Mouse (Mus musculus) lung, postnatal 25 days (tissue): Measurements from ENCODE around the gene Rgs8.

ENCODE experiments used
- DNase-seq: peaks from one replicate; pipeline ENCODE4 v3.0.0; 2022; ENCODE audit warnings: low spot score

Rgs8 gene

GRCm38 (mm10) chr1:153652938-153653623 is at the start of gene Rgs8:
Gene Rgs8 (plus strand): TSS chr1:153653025.
- DNase-seq: no peak

DNA sequence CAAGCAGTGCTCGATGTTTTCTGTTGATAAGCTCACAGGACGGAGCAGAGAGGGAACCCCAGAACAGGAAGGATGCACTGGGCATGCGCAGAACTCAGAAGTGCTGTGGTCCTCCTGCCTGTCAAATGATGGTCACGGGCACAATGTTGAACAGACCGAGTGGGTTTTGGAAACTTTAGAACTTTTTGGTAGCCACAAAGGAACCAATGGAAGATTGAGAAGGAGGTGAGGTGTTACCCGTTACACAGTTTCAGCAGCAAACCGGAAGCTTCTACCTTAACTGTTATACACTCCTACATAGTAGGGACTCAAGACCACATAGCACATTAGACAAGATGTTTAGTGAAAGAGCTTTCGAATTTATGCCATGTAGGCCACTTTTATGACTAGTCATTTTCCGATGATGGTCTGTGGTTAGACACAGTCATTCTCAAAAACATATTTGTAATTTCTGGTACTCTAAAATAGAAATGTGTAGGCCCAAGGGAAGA is 35.4 kb upstream of the Rgs8 start:
- DNase-seq: no peak

DNA sequence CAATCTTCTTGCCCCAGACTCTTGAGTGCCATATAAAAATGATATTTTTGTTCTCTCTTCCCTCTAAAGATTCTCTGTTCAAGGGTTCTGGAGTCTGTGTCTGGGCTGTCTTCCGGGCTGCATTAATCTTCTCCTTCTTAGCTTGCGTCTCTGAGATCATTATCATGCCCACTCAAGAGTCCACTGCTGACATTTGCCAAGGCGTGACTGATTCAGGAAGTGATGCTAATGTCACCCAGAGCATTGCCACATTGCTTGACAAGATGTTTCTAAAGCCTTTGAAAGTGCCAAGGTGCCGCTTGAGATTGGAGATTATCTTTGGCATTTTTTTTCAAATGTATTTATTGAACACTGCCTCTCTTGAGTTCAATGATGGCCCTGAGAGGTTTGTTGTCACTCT is 29.8 kb upstream of the Rgs8 start:
- DNase-seq: no peak

- no peak for DNase-seq
Measured at GRCm38 (mm10) chr1:153632686-153633085, 20.1 kb upstream of the Rgs8 start.

DNA sequence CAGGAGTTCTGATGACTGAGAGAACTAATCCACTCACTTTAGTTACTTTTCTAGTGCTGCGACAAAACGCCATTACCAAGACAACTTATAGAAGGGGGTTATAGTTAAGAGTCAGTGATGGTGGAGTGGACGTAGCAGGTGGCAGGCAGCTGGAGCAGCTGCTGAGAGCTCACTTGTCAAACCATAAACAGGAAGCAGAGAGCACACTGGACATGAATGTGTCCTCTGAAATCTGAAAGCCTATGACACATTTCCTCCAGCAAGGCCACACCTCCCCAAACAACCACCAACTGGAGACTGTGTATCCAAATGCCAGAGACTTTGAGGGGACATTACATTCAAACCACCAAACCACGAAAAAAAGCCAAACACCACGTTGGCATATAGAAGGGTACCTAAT is 17.8 kb upstream of the Rgs8 start:
- peak; percentile 7 for DNase-seq

DNA sequence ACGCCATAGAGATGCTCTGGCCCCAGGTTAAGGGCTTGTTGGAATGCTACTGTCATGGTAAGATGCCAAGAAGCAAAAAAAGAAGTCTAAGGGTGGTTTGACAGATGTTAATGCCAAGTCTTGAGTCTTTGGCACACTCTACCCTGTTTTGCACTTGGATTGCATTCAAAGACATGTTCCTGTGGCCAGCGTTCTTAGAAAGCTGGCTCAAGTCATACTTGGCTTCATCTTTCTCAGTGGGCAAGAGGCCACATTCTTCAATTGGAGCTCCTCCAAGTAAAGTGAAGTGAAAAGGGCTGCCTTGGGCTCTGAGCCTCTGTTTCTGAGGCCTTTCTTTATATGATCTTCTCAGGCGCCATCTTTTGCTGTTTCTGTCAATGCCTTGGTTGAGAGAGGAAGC is 17.3 kb upstream of the Rgs8 start:
- peak; percentile 74 for DNase-seq

DNA sequence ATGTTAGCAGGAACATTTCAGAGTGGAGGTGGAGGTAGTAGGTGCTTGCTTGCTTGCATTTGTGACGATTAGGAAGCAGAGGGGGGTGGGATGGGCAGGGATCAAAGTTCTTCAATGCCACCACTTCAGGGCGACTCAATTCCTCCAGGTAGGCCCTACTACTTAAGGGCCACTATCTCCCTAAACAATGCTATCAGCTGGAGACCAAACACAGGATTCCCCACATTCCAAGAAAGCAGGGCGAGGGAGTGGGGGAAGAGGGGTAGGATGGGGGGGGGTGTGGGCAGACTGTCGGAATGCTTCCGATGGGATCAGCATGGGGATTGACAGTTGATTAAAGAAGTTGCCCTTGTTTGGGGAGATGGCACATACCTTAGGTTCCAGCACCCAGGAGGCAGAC is 16.0 kb upstream of the Rgs8 start:
- DNase-seq: no peak

- DNase-seq: no peak
Measured at GRCm38 (mm10) chr1:153641492-153641939, 11.3 kb upstream of the Rgs8 start.

DNA sequence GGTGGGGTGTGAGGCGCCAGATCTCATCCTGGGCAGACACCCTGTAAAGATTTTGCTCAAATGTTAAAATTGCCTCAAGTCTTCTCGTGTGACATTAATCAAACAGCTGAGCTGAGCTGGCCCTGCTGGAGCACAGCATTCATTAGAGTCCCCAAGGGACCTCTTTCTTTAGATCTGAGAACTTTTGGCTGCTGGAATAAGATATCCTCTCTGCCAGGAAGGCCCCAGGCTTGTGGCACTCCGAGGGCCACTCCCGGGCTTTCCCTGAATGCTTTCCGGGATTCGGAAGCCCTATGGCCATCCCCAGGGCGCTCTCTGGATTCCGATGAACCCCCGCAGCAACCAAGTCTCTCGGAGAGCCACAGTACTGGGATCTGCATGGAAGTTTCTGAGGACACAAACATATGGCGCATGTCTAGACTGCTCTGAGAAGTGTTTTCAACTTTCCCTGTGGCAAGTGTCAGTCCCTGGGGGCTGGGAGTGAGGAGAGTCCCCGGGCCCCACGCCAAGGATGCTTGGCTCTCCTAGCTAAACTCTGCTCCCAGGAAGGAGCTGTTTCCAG is 10.8 kb upstream of the Rgs8 start:
- peak; percentile 23 for DNase-seq

DNA sequence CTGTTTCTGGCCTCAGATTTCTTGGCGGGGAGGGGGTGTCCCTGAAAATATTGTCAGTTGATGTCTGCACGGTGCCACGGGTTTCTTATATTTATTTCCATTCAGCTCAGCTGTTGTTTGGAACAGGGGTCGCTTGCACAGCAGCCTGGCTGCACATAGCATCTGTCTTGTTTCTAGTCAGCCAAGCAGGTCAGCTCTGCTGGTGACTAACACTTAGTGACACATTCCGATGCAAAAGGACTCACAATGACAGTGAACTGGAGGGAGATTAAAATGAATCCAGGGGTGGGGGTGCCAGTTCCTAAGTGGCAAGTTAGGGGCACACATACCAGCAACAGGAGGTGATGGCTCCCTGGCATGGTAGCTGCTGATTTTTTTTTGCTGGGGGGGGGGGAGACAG is 849 bp downstream of the Rgs8 start:
- DNase-seq: no peak

DNA sequence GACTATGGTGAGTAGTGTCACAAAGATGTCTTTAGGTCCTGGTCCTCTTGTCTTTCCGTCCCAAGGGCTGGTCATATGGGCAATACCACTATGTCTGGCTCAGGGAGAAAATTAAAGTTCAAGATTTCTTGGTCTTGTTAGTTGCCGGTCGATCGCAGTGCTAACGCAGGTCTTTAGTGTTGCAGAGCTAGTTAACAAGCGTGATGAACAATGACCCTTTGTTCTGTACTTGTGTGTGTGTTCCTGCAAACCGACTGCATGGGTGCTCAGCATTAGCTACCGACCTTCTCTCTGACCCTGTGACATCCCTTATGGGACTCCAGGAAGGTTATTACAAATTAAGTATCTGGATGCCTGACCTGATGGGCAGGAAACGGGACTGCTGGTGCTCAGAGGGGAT is 6.8 kb downstream of the Rgs8 start:
- no peak for DNase-seq

- DNase-seq: no peak
Measured at GRCm38 (mm10) chr1:153660982-153661688, 8.3 kb downstream of the Rgs8 start.

DNA sequence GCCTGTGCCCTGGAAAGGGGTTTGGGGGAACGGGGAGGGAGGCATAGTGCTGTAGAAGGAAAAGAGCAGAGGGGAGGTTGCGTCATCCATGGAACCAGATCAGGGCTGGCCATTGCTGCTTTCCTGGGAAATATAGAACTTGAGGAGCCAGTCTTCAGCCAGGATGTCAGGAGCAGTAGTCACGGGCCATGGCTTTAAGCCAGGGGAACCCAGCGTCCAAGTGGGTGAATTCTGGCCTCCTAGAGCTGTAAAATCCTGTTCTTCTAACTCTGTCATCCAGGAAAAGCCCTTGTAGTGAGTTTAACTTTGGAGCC is 8.8 kb downstream of the Rgs8 start:
- DNase-seq: no peak

GRCm38 (mm10) chr1:153662362-153662761 is 9.5 kb downstream of the Rgs8 start:
- DNase-seq: no peak

DNA sequence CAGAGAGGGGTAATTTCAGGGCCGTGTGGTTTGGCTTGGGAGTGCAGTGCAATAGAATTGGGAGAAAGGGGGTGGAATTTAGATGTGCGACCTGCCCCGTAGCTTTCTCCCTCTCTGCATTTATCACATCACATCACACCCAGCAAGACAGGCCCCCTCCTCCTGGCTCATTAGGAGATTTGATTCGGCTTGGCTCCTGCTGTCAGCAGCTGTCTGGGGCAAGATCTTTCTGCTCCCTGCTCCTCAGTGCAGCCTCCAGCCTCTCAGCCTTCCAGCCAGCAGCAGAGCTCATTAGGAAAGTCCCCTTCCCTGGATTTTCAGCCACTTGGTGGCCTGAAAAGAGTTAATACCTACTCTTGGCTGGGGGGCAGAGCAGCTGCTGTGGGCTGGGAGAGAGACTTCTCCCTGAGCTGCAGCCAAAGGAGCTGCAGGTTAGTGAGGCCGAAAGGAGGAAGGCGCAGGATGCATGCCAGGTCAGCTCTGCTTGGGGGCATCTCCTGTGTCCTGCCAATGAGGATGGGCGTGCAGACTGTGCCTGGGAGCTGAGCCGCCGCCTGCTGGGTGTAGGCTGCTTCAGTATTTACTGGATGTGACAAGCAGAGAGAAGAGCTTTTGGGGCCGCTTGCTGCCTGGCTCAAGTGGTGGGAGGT is 12.4 kb downstream of the Rgs8 start:
- no peak for DNase-seq

- no peak for DNase-seq
Measured at GRCm38 (mm10) chr1:153666236-153666635, 13.4 kb downstream of the Rgs8 start.

GRCm38 (mm10) chr1:153667244-153667727 is 14.5 kb downstream of the Rgs8 start:
- no peak for DNase-seq

GRCm38 (mm10) chr1:153667781-153668180 is 15.0 kb downstream of the Rgs8 start:
- DNase-seq: no peak

GRCm38 (mm10) chr1:153669086-153669485 is 16.3 kb downstream of the Rgs8 start:
- DNase-seq: no peak

GRCm38 (mm10) chr1:153669728-153670127 is 16.9 kb downstream of the Rgs8 start:
- no peak for DNase-seq

GRCm38 (mm10) chr1:153671352-153671751 is 18.5 kb downstream of the Rgs8 start:
- DNase-seq: no peak

GRCm38 (mm10) chr1:153672698-153673097 is 19.9 kb downstream of the Rgs8 start:
- DNase-seq: no peak

DNA sequence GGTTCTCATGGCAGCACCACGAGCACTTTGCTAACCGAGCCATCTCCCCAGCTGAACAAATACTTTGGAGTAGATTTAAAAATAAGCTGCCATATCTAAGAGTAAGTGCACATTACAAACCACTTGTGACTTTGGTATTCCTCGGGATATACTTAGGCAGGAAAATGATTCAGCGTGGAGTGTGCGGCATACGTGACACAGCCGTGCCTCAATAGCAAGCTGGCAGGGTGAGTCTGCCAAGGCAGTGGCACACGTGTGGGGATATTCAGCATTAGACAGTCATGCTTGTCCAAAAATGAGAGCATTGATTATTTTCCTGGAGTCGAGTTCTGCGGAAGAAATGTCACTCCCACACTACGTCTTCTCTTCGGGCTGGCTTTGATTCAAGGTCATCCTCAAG is 21.1 kb downstream of the Rgs8 start:
- no peak for DNase-seq
